Mouse (Mus musculus) kidney, postnatal 14 days (tissue): Measurements from ENCODE around the gene Ccdc85c.

Source experiments
- DNase-seq: peaks from one replicate; pipeline ENCODE4 v3.0.0; 2022; ENCODE audit warnings: mixed read lengths

Ccdc85c gene

DNA sequence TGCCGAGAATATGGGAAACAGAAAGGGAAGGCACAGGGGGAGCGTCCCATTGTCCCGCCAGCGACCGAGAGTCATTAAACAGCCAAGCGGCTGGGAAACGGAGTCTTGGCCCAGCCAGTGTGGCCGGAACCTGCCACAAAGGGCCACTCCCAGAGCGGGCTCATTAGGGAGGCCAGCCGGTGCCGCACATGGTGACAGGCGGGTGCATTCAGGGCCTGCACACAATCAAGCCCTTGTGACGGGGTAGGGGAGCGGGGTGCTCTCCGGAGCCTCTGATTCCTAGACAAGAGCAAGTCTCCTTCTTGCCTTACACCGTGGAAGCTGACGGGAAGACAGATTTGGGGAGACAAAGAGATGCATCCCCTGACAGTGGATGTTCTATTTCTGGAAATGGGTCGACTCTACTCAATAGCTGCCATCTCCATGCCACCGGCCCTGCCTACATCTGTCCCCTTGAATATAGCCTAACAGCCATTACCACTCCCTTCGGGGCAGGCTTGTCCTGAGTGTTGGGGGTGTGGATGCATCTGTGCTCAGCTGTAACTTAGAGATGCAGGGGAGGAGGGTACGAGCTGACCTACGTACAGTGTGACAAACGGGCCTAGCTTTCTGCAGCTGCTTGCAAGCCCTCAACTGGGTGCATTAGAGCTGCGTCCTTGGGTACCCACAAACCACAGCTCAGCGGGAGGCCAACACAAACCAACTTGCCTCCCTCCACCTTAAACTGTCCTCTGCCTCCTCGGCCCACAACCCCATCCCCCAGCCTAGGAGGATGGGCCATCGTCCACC is 9.2 kb downstream of the Ccdc85c start:
- DNase-seq = peak; percentile 50

DNA sequence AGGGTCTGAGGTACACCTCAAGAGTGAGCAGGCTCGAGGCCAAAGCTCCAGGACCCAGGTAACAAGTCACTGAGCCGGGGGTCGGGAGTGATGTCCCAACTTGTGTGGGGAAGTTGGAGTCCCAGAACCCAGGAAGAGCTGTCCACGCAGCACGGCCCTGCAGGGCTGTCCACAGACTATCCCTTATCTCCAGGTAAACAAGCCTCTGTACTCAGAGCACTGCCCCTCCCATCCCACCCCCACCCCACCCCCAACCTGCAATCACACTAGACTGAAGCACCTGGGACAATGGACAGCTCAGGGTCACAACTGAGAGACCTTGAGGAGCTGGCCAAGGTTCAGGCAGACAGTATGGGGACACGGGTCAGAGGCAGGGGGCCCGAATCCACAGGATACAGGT is 10.3 kb downstream of the Ccdc85c start:
- DNase-seq = no peak

DNA sequence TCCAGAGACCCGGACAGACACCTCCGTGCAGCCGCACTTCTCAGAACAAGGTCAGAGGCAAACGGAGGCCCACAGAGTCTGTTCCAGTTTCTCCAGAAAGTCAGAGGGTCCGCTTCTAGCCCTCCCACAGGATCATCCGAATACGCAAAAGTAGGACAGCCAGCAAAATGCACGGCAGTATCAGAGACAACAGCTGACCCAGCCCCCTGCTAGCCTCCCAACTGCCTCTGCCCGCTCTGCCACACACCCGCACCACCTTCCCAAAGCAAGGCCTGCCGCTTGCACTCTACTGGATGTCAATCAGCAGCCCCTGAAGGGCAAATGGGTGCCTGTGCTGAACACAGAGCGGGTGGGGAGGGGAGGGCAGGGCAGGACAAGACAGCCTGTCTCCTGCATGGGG is 14.3 kb downstream of the Ccdc85c start:
- no peak for DNase-seq

DNA sequence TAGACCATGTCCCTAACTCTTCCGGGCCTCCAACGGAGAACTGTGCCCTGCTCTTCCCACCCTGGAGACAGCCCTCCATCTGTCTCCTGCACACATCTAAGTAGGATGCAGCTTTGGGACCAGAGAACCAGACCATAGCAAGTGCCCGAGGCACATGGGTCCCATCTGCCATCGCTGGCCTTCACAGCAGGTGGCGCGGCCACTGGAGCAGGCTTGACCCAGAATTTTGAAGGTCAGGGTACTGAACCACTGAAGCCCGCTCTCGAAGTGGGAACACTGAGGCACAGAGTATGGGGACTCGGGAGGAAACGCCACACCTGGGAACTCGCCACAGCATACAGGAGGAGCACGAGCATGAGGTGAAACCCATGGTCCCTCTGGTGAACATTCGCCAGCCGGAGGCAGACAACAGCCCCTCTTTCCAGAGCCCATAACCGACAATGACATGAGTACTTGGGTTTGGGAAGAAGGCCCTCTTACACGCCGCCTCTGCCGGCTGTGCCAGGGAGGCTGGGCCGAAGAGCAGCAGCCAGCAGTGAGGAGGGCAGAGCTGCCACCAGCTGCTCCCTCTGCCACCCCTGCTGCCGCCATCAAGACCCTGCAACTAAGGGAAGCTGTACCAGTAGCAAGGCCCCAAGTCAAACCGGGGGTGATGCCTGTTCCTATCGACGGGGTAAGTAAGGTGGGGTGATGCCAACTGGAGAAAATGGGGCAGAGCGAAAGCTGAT is 15.7 kb downstream of the Ccdc85c start:
- DNase-seq = no peak

DNA sequence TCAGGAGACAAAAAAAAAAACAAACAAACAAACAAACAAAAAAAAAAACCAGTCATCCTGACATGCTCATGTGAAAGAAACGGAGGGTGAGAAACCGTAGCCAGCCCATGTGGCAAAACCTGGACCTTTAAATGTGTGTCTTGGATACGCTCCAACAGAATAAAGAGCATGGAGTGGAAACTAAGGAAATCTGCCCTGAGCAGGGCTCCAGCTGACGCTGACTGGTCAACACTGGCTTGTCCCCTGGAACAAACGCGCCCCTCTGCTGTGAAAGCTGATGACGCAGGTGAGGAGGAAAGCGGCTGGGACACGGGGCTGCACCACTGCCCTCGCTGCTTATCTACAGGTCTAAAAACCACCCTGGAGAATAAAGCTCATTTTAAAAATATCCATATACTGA is 18.5 kb downstream of the Ccdc85c start:
- DNase-seq = peak; percentile 58

DNA sequence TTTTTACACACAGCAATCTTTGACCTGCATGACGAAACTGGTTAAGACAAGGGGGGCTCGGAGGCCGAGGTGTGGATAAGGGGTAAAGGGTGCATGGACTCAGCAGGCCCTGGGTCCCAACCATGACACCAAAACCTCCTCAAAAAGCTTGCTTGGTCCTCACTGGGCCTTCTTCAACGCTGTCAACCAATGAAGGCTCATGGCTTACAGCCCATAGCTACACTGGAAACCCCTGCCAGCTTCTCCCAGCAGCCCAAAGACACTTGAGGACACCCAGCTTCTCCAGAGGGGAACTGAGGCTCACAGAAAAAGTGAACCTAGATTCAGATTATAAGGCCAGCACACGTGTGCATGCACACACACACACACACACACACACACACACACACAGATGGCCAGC is 19.3 kb downstream of the Ccdc85c start:
- no peak for DNase-seq

DNA sequence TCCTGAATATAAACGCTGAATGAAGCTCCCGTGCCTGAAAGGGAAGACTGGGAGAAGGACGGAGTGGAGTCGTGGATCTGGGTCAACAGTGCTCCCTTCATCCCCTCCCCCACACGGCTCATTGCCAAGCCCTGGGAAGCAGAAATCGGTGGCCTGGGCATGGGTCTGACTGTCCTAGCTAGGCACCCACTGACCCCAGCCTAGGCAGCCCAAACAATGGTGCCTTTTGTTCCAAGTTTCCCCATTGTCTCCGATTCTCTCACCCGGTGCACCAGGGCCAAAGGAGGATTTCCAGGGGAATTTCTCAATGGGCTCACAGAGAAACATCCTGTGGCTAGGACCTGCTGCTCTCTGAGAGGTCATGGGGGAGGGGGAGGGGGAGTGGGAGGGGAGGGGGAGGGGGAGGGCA is 19.7 kb downstream of the Ccdc85c start:
- DNase-seq = peak; percentile 71

DNA sequence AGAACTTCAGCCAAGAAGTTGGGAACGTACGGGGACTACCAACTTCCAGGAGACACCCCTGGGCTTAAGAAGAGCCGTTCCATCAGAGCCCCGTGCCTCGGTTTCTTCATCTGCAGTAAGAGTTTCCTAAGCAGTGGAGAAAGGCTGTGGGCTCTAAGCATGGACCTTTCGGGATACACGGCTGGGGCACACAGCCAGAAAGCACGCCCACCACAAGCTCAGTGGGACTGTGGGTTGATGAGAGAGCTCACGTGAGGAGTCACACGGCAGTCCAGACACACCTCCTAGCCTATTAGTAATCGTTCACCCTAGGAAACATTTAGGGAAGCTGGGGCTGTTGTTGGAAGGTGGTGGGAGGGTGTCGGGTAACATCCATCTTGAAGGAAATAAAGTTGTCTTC is 22.2 kb downstream of the Ccdc85c start:
- no peak for DNase-seq

DNA sequence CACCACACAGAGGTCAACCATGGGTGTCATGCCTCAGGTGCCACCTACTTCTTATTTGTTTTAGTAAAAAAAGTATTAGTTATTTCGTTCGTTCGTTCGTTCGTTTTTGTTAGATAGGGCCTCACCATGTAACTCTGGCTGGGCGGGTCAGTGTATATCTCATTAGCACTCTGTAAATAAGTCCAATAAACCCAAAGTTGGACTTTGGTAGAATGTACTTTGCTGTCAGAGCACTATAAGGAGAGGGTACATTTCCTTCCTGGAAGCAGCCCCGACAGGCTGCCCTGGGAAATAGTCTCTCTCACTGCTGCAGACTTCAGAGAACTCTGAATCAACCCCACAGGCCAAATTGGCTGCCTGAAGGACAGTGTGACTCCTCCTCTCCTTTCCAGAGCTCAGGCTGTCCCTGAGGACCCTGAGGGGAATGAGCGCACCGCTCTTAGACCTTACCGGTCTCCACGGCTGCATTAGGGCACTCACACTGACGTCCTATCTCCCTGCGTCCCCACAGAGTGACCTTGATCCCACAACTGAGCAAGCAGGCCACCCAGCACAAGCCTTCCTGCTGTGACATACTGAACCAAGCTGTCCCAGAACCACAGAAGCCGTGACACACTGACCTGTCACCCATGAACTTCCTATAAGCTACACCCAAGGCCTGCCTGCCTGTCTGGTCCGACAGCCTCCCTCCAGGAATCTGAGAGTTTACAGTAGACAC is 23.2 kb downstream of the Ccdc85c start:
- no peak for DNase-seq

DNA sequence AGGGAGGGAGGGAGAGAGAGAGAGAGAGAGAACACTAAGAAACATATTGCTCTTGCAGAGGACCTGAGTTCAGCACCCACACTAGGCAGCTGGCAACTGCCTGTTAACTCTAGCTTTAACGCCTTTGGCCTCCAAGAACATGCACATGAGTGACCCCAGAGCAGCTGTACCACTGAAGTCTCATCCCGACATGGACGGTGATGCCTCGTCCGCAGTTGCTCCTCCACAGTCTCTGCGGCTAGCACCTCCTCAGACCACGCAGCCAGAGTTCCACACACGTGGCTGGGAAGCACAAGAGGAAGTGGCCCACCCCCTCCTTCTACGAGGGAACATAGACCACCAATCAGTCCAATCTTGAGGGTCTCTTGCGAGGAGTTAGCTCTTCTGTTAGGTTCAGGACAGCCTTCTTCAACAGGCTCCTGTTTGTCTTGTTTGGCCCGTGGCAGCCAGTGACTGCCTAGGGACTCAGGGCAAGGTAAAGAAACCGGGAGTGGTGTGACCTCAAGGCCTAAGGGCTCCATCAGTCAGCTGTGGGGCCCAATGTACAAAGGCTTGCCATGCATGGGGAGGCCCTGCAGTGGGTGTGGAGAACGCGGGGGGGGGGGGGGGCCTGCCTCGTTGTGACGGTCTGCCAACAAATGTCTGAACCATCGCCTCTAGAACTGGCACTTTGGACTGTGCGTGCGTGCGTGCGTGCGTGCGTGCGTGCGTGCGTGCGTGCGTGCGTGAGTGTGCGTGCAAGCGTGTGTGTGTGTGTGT is 24.0 kb downstream of the Ccdc85c start:
- DNase-seq = no peak

DNA sequence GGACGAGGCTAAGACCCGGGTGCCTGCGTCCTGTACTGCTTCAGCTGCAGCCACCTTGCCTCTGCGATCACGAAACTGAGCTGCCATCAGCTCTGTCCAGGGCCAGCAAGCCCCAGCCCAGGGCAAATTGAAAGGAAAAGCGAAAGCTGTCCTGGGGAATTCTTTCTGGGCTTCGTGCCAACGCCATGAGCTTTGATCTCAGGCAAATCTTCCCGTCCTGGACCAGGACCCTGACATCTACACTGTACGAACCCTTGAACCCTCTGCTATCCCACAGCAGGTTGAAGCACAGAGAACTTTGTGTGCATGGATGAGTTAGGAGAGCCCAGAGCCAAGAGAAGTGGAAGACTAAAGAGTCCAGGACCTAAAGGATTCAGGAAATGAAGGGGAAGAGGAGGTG is 25.7 kb downstream of the Ccdc85c start:
- DNase-seq = peak; percentile 94

DNA sequence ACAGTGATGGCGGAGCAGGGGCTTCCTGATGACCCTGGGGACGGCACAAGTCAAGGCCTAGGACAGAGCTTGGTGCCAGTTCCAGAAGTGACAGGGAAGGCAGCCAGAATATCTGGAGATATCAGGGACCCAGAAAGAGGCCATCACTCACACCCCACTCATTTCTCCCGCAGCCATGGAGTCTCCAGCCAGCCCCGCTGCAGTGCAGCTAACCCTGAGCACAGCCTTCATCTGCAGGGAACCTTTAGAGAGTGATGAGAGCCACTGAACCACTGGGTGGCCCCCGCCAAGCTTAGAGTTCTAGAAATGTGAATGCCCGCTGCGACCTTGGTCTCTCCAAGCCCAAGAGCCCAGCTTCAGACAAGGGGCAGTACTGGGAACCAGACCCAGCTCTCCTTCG is 26.2 kb downstream of the Ccdc85c start:
- DNase-seq = no peak

DNA sequence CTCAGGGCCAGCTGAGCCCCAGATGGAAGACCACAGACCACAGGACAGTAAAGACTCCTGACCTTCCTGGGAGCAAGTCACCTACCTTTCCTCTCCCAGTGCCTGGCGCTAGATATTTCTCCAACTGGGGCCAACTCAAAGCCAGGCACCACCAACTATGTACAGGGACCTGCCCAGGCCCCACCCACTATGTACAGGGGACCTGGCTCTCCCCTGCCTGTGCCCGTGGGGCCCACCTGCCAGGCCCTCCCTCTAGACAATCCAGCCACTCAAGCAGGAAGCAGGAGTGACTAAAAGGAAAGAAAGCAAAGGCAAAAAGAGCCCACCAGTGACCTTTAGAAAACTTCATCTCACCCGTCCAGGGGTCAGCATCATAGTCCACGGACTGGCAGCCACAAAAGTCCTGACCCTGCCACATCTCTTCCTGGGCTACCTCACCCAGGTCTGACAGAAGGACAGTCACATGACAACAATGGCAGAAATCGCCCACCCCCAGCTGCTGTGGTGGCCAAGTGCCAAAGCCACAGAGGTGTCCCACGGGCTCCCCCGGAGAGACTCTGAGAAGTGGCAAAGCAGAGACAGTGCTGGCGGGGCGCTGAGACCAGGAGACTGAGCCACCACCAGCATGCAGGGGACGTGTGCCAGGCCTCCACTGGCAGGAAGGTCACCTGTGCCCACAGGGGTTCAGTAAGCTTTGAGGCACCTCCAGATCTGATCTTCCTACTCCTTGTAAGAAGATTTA is 28.3 kb downstream of the Ccdc85c start:
- no peak for DNase-seq

DNA sequence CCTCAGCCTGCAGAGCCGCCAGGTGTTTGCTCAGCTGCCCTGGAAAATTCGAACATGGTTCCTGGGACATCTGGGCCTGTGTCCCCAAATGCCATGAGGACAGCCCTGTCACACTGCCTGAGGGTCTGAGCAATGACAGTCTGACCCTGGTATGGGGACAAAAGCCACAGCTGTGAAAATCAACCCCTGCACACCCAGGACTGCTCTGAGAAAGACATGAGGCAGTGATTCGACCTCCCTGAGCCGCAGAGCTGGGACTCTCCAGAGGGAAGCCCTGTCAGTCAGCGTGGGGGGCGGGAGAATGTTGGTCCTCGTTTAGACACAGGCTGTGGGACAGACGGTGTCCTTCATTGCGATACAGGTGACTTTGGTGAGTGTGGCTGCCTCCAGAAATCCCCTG is 29.6 kb downstream of the Ccdc85c start:
- no peak for DNase-seq

DNA sequence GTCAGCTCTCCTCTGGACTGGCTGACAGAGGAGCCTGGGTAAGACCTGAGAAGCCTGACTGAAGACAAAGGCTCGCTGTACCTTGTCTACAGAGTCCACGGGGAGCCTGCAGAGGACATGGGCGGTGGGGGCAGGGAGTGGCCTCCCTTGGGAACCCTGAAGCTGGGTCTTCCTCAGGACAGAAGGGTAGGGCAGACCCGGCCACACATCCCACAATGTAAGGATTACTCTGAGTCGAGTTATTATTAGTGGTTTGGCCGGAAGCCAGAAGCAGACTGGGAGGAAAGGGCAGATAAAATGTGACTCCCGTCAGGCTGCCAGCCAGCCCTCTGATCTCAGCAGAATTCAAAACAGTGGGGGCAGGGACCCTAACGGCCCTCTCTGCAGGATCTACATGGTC is 30.4 kb downstream of the Ccdc85c start:
- DNase-seq = peak; percentile 92

DNA sequence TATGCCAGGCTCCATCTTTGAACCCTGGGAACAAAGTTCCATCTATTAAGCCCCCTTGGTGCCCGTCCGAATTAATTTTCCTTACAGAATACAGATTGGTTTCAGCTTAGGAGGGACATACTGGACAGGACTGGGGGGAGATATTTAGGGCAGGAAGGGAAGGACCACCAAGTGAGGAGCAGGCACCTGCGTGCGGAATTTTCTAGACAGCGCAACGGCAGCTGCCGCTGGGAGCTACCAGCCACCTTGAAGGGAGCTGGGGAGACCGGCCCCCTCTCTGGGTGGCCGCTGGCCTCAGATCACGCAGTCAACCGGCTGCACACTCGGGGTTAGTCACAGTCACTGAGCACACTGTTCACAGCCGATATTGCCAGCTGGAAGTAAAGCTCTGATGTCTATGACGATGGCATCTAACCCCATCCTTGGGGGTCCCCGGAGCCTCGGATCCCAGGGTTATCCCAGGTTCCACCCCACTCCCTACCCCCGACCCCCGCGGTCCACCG is 32.9 kb downstream of the Ccdc85c start:
- DNase-seq = peak; percentile 41

DNA sequence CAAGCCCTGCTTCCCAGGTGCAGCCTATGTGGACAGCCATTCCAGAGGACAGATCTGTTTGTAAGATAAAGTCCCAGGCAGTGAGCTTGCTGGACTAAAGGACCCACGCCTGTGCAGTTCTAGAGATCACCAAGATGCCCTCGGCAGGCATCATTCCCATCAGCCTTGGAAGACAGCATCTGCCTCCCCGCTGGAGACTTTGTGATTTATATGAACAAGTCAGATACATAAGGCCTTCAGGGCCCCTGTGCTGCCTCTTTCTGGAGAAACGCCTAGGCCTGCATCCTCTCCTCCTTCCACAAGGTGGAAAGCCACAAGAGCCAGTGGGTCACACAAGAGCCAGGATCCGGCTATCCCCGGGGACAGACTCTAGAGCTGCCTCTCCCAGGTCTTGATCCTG is 33.6 kb downstream of the Ccdc85c start:
- no peak for DNase-seq

DNA sequence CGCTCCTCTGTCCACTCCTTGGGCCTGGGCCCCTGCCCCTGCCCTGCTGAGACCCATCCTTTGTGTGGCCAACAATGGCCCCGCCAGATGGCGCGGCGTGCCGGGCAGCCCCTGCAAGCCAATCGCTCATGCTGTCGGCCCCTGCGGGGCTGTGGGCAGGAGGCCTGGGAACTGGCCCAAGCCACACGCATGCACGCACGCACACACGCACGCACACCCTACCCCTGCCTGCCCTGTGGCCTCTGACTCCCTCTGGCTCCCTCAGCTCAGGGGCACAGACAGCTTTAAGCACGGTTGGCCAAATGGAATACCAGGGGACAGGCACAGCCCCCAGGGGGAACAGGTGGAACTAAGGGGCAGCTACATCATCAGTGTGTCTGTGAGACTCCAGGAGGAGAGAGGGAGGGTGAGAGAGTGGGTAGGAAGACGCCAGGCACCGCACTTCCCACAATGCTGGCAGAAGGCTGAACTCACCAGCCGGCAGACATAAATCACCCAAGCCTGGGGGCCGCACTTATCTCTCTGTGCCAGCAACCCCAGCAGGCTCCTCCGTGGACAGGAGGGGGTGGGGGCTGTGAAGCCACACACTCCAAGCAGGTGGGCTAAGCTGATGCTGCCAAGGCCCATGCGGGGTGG is 34.2 kb downstream of the Ccdc85c start:
- no peak for DNase-seq

DNA sequence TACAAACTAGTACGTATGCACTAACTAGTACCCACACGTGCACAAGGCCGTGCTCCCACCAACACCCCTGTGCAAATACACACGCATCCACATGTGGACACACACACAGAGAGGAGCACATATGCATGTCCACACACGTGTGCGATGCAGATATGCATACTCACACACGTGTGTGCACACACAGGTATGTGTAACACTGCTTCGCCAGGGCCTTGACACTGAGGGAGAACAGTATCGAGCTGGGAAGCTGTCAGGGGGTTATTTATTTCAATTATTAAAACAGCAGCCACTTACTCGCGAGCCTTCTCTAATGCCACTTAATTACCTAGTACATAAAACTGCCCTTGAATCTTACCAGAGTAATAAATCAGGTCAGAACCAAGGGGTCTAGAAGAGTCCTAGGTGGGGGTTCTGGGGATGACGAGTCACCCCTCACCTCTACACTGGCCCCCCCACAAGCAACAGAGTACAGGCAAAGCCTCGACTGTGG is 34.8 kb downstream of the Ccdc85c start:
- no peak for DNase-seq

DNA sequence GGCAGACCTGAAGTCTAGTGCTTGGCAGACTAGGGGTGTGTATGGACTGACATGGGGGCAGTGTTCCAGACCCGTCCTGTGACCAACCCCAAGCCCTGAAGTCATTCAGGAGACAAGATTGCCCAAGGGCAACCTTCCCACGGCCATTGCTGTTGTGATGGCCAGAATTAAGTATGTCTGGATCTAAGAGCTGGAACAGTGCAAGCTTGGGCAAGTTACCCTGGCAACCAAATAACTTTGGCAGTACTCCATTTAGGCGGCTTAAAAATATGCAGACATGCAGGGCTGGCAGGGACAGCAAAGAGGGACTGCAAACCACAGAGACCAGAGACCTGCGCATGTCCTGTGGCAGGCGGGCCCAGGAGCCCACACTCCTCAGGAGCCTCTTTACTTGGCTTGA is 35.8 kb downstream of the Ccdc85c start:
- peak; percentile 84 for DNase-seq

DNA sequence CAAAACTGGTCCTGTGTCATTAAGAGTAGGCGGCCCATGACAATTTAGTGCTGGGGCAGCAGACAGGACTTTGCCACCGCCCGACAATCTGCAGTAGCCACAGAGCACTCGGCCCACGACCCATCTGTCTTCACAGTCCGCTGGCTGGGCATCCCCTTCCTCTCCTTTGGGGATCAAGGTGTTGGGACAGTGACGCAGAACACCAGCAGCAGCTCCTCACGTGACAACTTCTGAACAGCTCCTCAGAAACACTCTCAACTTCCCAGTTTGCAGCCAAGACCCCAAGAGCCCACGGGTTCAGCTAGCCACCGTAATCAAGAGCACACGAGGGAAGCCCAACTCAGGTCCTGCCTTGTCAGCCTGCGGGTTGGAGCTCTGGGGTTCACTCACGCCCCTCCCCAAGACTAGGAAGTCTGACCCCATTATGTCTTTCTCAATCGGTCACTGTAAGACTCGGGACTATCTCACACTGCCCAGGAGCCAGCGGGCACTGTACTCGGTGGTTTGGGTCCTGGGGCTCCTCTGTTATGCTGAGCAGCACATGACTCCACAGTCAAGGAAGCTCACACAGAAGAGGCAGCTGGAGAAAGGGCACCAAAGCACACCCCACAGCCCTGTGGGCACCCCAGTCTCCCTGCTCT is 36.7 kb downstream of the Ccdc85c start:
- DNase-seq = no peak
